Mouse (Mus musculus) liver, embryonic 14.5 days (tissue): ENCODE data around the gene Wwc2. TPM values are rescaled to one million over a fixed set of nuclear protein-coding genes. Genes with fewer than 3 reads are reported as not detected.

Experiments used
- ATAC-seq: fragments of 200-750 bp; cut with Nextera tagmentation; 2 replicates; pipeline ENCODE4 v1.8.0; 2017; ENCODE audit warnings: moderate number of reproducible peaks, mild to moderate bottlenecking, moderate library complexity; ENCODE audit not compliant: insufficient read depth
- DNase-seq, 3 experiments: peaks; one replicate each; pipeline ENCODE4 v3.0.0-alpha.2; 2012 to 2013; ENCODE audit warnings: low read depth in 3 of 3, low spot score in 3 of 3
- H3K27ac ChIP-seq: fragments of 300-500 bp; sonication (generic); 2 replicates; pipeline ENCODE4 v1.5.1; 2014; ENCODE audit warnings: moderate library complexity, mild to moderate bottlenecking, control low read depth, inconsistent platforms
- H3K27me3 ChIP-seq: fragments of 300-500 bp; sonication (generic); 2 replicates; pipeline ENCODE4 v1.6.1; 2014; ENCODE audit warnings: mild to moderate bottlenecking, low read length, moderate library complexity; ENCODE audit not compliant: control insufficient read depth, insufficient read depth
- H3K36me3 ChIP-seq: fragments of 300-500 bp; sonication (generic); replicated peaks from 2 replicates; pipeline ENCODE4 v1.6.1; 2014; ENCODE audit warnings: low read depth; ENCODE audit not compliant: control insufficient read depth, insufficient read depth
- H3K4me1 ChIP-seq, 2 experiments: fragments of 200-500 bp in 1 of 2; fragments of 300-500 bp in 1 of 2; sonication (generic) in 1 of 2; replicated peaks; 2 replicates each; pipeline ENCODE4 v1.6.1; 2012 to 2014; ENCODE audit warnings: antibody characterized with exemption in 1 of 2, inconsistent platforms in 1 of 2, low read length in 1 of 2; ENCODE audit not compliant: control insufficient read depth in 2 of 2, insufficient read depth in 2 of 2
- H3K4me2 ChIP-seq: fragments of 300-500 bp; sonication (generic); 2 replicates; pipeline ENCODE4 v1.6.1; 2014; ENCODE audit warnings: low read depth, mild to moderate bottlenecking, control low read depth, moderate library complexity
- H3K4me3 ChIP-seq, 2 experiments: fragments of 200-500 bp in 1 of 2; fragments of 300-500 bp in 1 of 2; sonication (generic) in 1 of 2; 2 replicates each; pipeline ENCODE4 v1.5.1; 2012 to 2014; ENCODE audit warnings: low read depth in 2 of 2, low read length in 2 of 2, mild to moderate bottlenecking in 2 of 2, control low read depth in 1 of 2, inconsistent platforms in 1 of 2, moderate library complexity in 1 of 2; ENCODE audit not compliant: insufficient read depth in 1 of 2
- H3K9ac ChIP-seq: fragments of 300-500 bp; sonication (generic); replicated peaks from 2 replicates; pipeline ENCODE4 v1.6.1; 2014; ENCODE audit warnings: mild to moderate bottlenecking, control low read depth, moderate library complexity
- H3K9me3 ChIP-seq: fragments of 300-500 bp; sonication (generic); 2 replicates; pipeline ENCODE4 v1.6.1; 2016; ENCODE audit warnings: low read length, mixed read lengths; ENCODE audit not compliant: control insufficient read depth
- CTCF ChIP-seq: IDR thresholded peaks from 2 replicates; pipeline ENCODE4 v1.5.1; 2016; ENCODE audit warnings: antibody characterized with exemption, low read depth, control low read depth
- EP300 ChIP-seq: IDR thresholded peaks from 2 replicates; pipeline ENCODE4 v1.6.1; 2016; ENCODE audit warnings: antibody characterized with exemption, low read depth
- WGBS: fragments of 180-500 bp; shearing (Covaris S2); extraction: QIAGEN DNeasy Blood & Tissue Kit; methylation state at CpG from one replicate; pipeline ENCODE4 v1.1.7; 2014; ENCODE audit not compliant: insufficient replicate concordance; 5-methylcytosine and 5-hydroxymethylcytosine counted together
- polyA plus RNA-seq, 2 experiments: library from polyadenylated mRNA; depleted of rRNA in 1 of 2; stranded (reverse) in 1 of 2; unstranded in 1 of 2; fragments of >200 nt; fragmentation: Nextera tagmentation in 1 of 2; extraction: Ambion mirVana in 1 of 2; gene quantifications; 2 replicates each; pipeline versions ENCODE4 v1.2.1 to v1.2.3; 2012 to 2014

Wwc2 gene
- polyA plus RNA-seq, 2 experiments: 0.90 to 1.0 TPM

DNA sequence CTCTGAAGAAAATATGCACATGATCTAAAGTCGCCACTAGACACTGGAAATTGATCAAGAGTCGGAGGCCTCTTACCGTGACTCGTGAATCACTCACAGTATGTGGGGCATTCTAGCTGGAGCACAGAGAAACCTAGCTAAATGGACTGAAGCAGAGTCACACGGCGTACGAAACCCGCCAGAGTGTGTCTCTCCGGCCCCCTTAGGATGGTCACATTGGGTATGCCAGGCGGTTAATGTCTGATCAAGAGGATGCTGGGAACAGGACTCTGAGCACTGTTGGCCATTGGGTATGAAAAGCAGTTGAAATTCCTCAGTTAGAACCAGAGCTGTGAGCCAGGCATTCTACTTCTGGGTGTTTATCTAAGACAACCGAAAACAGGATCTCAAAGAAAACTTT, 81.0 kb downstream of the Wwc2 start:
- H3K4me1 ChIP-seq: no peaks in the 10 kb centered on the region
- TF ChIP-seq EP300: no peak
- TF ChIP-seq CTCF: no peak
- H3K27ac ChIP-seq: no peak overlapping the region
- H3K9ac ChIP-seq: no peak overlapping the region
- H3K9me3 ChIP-seq: no peaks in the 10 kb centered on the region
- no peak overlapping the region for H3K4me3 ChIP-seq
- H3K27me3 ChIP-seq: no peaks in the 10 kb centered on the region
- no peak overlapping the region for H3K4me2 ChIP-seq
- DNase-seq: no peak
- ATAC-seq: no peak
- H3K36me3 ChIP-seq: no peaks in the 10 kb centered on the region
- 76% methylated on average over 11 of the region's 11 CpGs for WGBS

- WGBS: 65% methylated on average over 9 of the region's 9 CpGs
- no peak overlapping the region for H3K9ac ChIP-seq
- no peak for DNase-seq
- no peaks in the 10 kb centered on the region for H3K4me1 ChIP-seq
- H3K36me3 ChIP-seq: no peaks in the 10 kb centered on the region
- H3K9me3 ChIP-seq: no peaks in the 10 kb centered on the region
- no peak overlapping the region for H3K4me2 ChIP-seq
- no peak overlapping the region for H3K27ac ChIP-seq
- no peak for ATAC-seq
- no peak overlapping the region for H3K4me3 ChIP-seq
- TF ChIP-seq CTCF (no peak), EP300 (no peak)
- H3K27me3 ChIP-seq: no peaks in the 10 kb centered on the region
Measured at GRCm38 (mm10) chr8:47907056-47907455, 83.7 kb downstream of the Wwc2 start.

DNA sequence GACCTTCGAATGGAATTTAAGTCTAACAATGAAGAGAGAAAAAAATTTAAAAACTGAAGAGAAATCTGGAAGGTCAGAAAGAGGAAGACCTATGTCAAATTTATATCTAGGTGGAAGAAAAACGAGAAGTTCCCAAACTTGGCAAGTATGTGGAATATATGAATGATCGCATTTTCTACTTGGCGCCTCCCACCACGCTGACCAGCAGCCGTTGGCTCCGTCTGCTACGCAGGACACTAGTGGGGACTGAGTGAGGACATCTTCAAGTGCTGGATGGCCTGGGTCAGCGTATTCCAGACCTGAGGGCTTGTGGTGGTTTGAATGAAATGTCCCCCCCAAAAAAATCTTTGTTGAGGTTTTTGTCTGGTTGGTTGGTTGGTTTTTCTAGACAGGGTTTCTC, 84.6 kb downstream of the Wwc2 start:
- no peaks in the 10 kb centered on the region for H3K4me1 ChIP-seq
- no peak overlapping the region for H3K9ac ChIP-seq
- WGBS: 62% methylated on average over 9 of the region's 9 CpGs

GRCm38 (mm10) chr8:47905256-47905655, 85.5 kb downstream of the Wwc2 start:
- TF ChIP-seq CTCF (no peak), EP300 (no peak)
- H3K4me3 ChIP-seq: no peak overlapping the region

More for the DNA sequence above, 84.6 kb downstream of the Wwc2 start:
- no peak overlapping the region for H3K4me2 ChIP-seq
- no peak for TF ChIP-seq CTCF
- TF ChIP-seq EP300: no peak
- ATAC-seq (no peak), DNase-seq (no peak)
- H3K4me3 ChIP-seq: no peak overlapping the region
- H3K27ac ChIP-seq: no peak overlapping the region
- H3K9me3 ChIP-seq: no peaks in the 10 kb centered on the region
- H3K27me3 ChIP-seq: no peaks in the 10 kb centered on the region
- no peaks in the 10 kb centered on the region for H3K36me3 ChIP-seq

DNA sequence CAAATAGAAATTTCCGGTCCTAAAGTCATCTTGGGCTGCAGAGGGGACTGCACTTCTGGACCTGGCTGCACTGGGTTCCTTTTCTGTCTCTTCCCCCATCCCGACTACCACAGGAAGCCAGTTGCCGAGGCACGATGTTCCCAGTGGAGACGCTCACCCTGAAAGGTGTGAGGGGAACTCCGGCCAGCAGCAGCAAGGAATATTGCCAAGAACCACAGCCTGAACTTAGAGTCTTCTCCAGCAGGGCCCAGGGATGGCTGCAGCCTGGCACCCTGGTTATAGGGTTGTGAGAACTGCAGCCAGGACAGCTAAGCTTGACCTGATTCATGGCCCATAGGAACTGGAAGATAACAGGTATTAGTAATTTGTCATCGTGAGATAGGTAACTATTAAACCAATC, 86.7 kb downstream of the Wwc2 start:
- TF ChIP-seq CTCF: no peak
- TF ChIP-seq EP300: no peak
- H3K4me2 ChIP-seq: no peak overlapping the region
- H3K4me3 ChIP-seq: no peak overlapping the region
- no peaks in the 10 kb centered on the region for H3K4me1 ChIP-seq
- no peak overlapping the region for H3K9ac ChIP-seq
- H3K9me3 ChIP-seq: no peaks in the 10 kb centered on the region
- no peaks in the 10 kb centered on the region for H3K36me3 ChIP-seq
- no peaks in the 10 kb centered on the region for H3K27me3 ChIP-seq
- no peak overlapping the region for H3K27ac ChIP-seq
- DNase-seq (no peak), ATAC-seq (no peak)
- WGBS: 70% methylated on average over 7 of the region's 7 CpGs

More at GRCm38 (mm10) chr8:47905256-47905655, 85.5 kb downstream of the Wwc2 start:
- Histone ChIP-seq H3K4me2 (no peak overlapping the region), H3K27ac (no peak overlapping the region), H3K27me3 (no peaks in the 10 kb centered on the region), H3K36me3 (no peaks in the 10 kb centered on the region), H3K9ac (no peak overlapping the region), H3K9me3 (no peaks in the 10 kb centered on the region), H3K4me1 (no peaks in the 10 kb centered on the region)
- 76% methylated on average over 7 of the region's 7 CpGs for WGBS
- no peak for ATAC-seq
- DNase-seq: no peak

DNA sequence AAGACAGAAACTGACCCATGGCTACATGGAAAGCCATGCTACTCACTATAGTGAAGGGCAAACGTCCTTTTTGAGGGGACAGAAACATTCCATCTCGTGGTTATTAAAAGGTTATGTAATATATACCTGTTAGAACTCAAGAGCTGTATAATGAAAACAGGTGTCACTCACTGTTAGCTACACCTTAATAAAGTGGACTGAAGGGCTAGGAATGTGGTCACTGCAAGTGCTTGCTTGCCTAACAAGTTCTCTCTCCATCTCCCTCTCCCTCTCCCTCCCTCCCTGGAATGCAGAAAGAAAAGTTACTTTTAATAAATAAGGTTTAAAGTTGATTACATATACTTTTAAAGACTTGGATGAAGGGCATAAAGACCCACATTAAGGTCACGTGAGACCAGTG, 88.0 kb downstream of the Wwc2 start:
- H3K27me3 ChIP-seq: no peaks in the 10 kb centered on the region
- WGBS: 61% methylated on average over 3 of the region's 3 CpGs
- H3K36me3 ChIP-seq: no peaks in the 10 kb centered on the region
- no peak for ATAC-seq
- H3K9ac ChIP-seq: no peak overlapping the region
- no peak for TF ChIP-seq CTCF
- no peaks in the 10 kb centered on the region for H3K4me1 ChIP-seq
- no peaks in the 10 kb centered on the region for H3K9me3 ChIP-seq
- H3K4me3 ChIP-seq: no peak overlapping the region
- H3K4me2 ChIP-seq: no peak overlapping the region
- H3K27ac ChIP-seq: no peak overlapping the region
- DNase-seq: no peak
